Mouse (Mus musculus): ENCODE results near the gene 1700018G05Rik.
"Not testable (repeated sequence)": the region's sequence is repeated elsewhere in the genome, so short reads cannot be mapped to it uniquely, and the experiment has no call there.

The 1700018G05Rik gene

DNA sequence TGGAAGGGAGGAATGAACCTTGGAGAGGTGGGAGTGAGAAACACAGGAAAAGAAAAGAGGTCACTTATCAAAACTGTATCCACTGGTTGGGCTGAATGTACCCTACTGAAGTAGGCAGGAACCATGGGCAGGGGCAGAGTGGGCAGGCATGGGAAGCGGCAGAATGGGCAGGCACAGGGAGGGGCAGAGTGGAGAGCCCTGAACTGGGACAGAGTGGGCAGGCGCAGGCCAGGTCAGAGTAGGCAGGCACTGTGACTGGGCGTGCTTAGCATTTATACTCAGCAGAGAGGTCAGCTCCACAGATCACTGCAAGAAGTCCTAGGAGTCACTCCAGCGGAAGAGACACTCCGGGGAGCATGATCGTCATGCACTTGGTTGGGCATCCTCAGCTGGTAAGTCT, at the start of gene 1700018G05Rik:
1700018G05Rik (plus strand) TSS at position 301 of the 400 bp plus-strand sequence.
- not testable (repeated sequence) for DNase-seq (ENCODE audit: low read depth, low spot score)

DNA sequence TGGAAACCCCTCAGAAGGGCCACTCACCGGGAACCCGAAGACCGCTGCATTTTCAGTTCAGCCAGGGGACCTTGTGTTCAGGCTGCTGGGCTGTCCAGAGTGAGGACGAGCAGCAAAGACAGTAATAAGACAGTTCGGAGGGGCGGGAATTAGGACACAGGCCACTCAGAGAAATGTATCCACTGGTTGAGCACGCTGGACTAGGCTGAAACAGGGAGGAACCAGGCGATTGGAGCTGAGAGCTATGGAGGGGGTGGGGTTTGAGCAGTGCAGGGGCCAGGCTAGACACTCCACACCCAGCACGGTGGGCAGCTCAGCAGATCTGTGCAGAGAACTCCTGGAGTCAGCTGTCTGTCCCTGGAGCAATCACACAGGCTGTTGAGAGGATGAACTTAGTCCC, 19.6 kb upstream of the 1700018G05Rik start, which contains the start of the genes Dmrtc1a and 1700011M02Rik:
Dmrtc1a (minus strand) TSS at position 101 of the 400 bp plus-strand sequence.
1700011M02Rik (plus strand) TSS at position 319 of the 400 bp plus-strand sequence.
- not testable (repeated sequence) for DNase-seq (ENCODE audit: low read depth, low spot score)

DNA sequence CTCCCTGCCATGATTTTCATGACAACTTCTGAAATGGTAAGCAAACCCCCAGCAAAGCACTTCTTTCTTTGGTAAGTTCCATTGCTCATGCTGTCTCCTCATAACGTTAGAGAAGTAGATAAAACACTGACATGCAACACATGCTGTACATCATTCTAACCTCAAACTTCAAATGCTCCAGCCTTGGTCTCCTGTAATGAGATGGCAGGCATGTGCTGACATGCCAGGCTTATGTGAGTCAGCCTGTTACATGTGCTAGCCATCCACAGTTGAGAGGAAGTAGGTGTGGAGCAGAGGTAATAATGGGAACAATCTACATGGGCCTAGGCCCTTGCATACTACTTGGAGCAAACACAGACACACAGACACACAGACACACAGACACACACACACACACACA, 13.3 kb upstream of the 1700018G05Rik start:
- DNase-seq (ENCODE audit: low read depth, low spot score): not testable (repeated sequence)

DNA sequence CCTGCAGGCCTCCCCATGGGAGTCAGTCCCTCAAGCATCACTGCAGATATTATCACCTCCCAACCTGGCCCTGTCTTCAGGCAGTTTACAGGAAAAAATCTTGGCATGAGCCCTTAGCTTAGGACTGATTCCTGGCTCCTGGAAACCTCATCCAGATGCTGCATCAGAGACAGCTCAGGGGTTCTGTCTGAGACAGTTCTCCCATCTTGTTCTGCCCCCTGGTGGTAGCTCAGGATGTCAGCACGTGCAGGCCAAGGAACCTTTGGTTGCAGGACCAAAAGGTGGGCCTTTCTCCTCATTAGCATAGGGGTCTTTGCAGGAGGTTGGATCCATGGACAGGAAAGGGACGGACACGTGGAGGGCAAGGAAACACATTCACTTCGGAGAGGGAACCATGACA, 1.5 kb upstream of the 1700018G05Rik start:
- peak; percentile 34 for DNase-seq (ENCODE audit: low read depth, low spot score)

DNA sequence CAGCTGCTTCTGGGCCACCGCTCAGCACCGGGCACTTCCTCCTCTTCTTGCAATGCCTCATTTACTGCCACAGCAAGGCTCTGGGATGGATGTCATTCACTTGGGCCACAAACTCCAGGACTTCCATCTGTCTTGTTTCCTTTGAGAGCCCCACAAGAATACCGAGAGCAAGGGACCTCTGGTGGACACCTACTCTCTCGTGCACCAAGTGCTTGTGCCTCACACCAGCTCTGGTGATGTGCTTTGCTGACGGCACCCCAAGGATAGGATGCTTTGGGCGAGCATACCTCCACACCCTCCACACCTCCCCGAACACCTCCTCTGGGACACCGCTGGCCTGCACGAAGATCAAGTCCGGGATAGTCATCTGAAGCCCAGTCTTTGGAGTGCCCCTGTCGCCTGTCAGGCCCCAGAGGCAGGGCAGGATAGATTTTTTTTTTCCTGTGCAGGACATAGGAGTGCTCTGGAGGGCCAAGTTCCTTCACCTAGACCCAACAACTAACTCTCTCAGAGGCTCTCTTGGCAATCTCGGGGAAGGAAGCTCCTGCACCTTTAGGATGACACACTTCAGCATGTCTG, 4.9 kb downstream of the 1700018G05Rik start:
- no peak for DNase-seq (ENCODE audit: low read depth, low spot score)

DNA sequence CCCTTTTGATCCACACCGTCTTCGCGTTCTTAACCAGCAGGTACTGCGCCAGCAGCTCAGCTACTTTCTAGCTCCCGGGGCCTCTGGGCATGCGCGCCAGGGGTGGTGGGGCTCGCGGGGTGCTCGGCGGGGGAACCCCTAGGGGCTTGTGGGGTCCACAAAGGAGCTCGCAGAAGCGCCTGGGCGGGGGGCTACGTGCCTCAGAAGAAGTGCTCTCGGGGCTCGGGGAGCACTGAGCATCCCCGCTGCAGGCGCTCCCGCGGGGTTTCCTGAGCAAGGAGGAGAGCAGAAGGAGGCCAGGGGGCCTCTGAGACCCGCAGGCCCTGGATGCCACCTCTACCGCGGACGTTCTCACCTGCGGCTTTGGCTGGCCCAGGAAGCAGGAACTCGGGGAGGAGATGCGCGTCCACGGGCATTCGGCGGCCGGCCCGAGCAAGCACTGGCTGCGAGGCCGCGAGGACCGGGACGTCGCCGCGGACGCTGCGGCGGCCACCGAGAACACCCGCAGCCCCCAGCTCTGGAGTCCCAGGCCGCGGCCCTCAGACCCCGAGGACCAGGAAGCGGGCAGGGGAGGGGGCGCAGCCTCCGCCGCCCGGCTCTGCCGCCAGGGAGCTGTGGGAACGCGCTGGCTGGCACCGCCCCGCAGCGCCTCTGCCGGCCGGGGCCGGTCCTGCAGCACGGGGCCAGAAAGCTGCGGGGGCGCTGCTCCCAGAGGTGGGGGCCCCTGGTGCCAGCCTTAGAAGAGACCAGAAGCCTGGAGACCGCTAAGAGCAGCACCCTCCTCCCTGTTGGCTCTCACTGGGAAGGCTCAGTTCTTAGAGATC, 5.6 kb downstream of the 1700018G05Rik start:
- DNase-seq (ENCODE audit: low read depth, low spot score): peak; percentile 67

DNA sequence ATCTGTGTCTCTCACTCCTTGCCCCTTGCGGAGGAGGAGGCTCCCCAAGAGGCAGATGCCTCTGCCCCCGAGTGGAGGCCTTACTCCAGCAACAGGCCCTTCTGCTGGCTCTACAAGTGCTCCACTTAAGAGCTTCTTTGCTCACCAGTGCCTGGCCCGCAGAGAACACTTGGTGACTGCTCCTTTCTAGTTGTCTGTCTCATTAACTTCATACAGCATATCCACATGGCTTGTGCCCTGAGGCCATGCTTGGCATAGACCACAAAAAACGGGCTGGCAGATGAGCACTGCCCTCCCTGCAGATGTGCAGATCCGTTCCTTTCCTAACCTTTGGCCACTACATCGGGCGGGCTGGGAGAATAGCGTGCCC, 6.2 kb downstream of the 1700018G05Rik start:
- DNase-seq (ENCODE audit: low read depth, low spot score): no peak

DNA sequence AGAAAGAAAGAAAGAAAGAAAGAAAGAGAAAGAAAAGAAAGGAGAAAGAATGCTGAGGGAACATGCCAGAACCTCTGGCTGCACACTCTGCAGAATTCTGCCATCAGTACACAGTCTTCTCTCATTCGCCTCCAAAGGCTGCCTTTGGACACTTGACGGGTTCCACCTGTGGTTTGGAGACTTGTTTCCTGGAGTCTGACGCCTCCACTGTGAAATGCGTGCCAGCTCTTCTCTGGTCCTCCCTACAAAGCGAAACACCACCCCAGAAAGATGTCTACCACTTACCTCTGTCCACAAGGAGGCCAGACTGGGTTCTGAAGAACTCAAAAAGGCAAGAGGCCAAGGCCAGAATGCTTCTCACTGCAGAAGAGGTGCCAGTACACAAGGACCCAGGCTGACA, 8.6 kb downstream of the 1700018G05Rik start:
- DNase-seq (ENCODE audit: low read depth, low spot score): no peak

DNA sequence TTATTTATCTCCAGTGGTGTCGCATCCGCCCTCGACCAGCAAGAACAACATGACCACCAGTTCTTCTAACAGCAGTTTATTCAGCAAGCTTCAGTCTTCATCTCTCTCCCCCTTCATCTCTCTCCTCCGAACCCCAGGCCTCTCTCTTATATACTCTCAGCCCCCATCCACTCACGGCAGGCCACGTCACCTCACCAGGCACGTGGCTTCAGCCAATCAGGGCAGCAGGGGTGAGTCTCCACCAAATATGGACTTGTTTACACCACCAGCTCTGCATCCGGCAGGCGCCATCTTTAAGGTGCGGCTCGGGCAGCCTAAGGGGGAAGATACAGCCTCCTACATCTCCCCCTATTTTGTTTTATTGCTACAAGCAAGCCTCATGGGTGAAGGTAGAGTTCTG, 22.0 kb downstream of the 1700018G05Rik start:
- DNase-seq (ENCODE audit: low read depth, low spot score): not testable (repeated sequence)

DNA sequence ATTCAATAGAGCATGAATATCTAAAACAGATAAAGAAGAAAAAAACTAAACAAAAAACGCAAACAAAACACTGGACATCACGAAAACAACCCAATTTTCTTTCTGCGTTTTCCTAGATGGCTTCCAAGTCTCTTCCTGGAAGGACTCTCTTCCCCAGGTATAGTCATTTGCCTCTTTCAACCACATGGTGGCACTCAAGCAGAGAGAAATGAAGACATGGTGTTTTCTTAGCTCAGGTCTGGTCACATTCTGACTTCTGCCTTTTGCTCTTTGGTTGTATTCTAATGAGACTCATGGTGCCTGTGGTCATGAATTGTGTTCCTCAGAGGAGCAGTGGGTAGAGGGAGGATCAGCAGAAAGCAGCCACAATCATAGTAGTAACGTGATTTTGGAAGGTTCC, 30.7 kb downstream of the 1700018G05Rik start:
- DNase-seq (ENCODE audit: low read depth, low spot score): peak; percentile 41

DNA sequence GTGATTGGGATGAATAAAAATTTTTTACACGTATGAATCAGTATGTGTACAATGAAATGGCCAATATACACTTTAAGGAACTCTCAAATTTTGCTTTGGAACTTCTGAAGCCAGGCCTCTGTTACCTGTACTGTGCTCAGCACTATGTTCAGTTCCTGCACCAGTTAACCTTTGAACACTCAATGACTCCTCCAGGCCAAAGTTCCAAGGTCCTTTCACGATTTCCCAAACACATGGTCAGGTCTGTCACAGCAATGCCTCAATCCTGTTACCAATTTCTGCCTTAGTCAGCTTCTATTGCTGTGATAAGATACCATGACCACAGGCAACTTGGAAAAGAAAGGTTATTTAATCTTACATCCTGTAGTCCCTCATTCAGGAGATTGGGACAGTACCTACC, 32.4 kb downstream of the 1700018G05Rik start:
- no peak for DNase-seq (ENCODE audit: low read depth, low spot score)
